Mouse (Mus musculus) bone marrow, adult 2 months (tissue): ENCODE measurements around the gene Cpt1c.

ENCODE experiments used
- CTCF ChIP-seq: fragments of 200-500 bp; IDR thresholded peaks from 2 replicates; pipeline ENCODE4 v1.5.1; 2011; ENCODE audit warnings: low read length, control low read depth; ENCODE audit not compliant: control insufficient read depth, insufficient read depth
- POLR2A ChIP-seq: fragments of 200-500 bp; IDR thresholded peaks from 2 replicates; pipeline ENCODE4 v1.6.1; 2011; ENCODE audit warnings: low read depth, mild to moderate bottlenecking, control low read depth, low read length, borderline replicate concordance; ENCODE audit not compliant: control insufficient read depth

DNA sequence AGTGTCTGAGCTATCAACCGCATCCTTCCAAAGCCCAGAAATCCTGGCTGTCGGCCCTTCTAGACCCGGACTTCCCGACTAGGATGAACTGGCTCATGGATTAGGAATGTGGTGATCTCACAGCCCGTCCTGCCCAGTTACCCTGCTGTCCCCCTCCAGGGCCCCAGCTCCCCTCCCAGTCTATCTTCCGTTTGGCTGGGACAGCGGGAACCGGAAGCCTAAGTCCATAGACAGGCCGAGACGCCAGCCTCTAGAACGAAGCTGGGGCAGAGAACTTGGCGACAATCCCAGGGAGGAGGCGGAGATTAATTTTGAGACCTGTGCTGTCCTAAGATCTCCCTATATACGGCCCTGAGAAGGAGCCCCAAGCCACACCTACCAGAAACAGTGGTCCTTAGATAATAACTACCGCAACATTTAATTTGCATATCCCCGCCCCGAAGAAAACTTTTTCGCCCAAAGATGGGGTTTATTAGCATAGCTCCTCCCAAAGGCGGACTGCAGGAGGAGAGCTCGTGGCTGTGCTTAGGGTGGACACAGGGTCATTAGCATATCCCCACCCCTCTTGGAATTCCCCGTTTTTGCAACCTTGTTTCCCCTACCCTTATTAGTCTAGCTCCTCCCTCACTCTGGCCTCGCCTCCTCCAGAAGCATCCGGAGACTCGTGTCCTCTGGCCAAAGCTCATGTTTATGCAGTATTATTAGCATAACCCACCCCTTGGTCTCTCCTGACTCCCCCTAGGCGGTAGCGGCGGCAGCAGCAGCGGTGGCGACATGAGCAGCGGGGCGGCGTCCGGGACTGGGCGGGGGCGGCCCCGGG lies 42.8 kb upstream of the Cpt1c start, which contains the start of gene Rras:
- TF ChIP-seq POLR2A (peak; percentile 61; the same call in 1 of the 2 replicates), CTCF (no peak)
